Mouse (Mus musculus) MEL (cell line): ENCODE results near the gene Pink1. TPM values are rescaled to one million over a fixed set of nuclear protein-coding genes. Genes with fewer than 3 reads are reported as not detected.

Experiments used
- DNase-seq: peaks from one replicate; pipeline ENCODE4 v3.0.0; 2011; ENCODE audit warnings: low read depth, low spot score
- H3K27ac ChIP-seq: 2 replicates; pipeline ENCODE4 v1.5.1; 2012; ENCODE audit warnings: low read depth, mild to moderate bottlenecking, control low read depth, low read length, moderate library complexity; ENCODE audit not compliant: control insufficient read depth
- H3K27me3 ChIP-seq, 2 experiments: fragments of 150-350 bp in 1 of 2; sonication (generic) in 1 of 2; 2 replicates each; pipeline ENCODE4 v1.6.1; 2012; ENCODE audit warnings: low read length in 2 of 2, mild to moderate bottlenecking in 2 of 2, improper control_type of control experiment in 1 of 2, moderate library complexity in 1 of 2; ENCODE audit not compliant: insufficient read depth in 2 of 2, control insufficient read depth in 1 of 2
- H3K36me3 ChIP-seq, 2 experiments: 2 replicates each; pipeline ENCODE4 v1.6.1; 2012 to 2014; ENCODE audit warnings: low read length in 2 of 2, improper control_type of control experiment in 1 of 2, inconsistent platforms in 1 of 2, mild to moderate bottlenecking in 1 of 2; ENCODE audit not compliant: insufficient read depth in 2 of 2, control insufficient read depth in 1 of 2
- H3K4me1 ChIP-seq, 2 experiments: fragments of 150-350 bp in 1 of 2; sonication (generic) in 1 of 2; 2 replicates each; pipeline ENCODE4 v1.6.1; 2012; ENCODE audit warnings: low read length in 2 of 2, improper control_type of control experiment in 1 of 2, mild to moderate bottlenecking in 1 of 2; ENCODE audit not compliant: insufficient read depth in 2 of 2, control insufficient read depth in 1 of 2
- H3K4me3 ChIP-seq, 2 experiments: fragments of 150-350 bp in 1 of 2; sonication (generic) in 1 of 2; 2 replicates each; pipeline ENCODE4 v1.5.1; 2012; ENCODE audit warnings: low read depth in 2 of 2, low read length in 2 of 2, mild to moderate bottlenecking in 2 of 2, moderate library complexity in 2 of 2, control low read depth in 1 of 2, improper control_type of control experiment in 1 of 2; ENCODE audit not compliant: control insufficient read depth in 1 of 2, insufficient read depth in 1 of 2
- H3K79me2 ChIP-seq: 2 replicates; pipeline ENCODE4 v1.6.1; 2012; ENCODE audit warnings: mild to moderate bottlenecking, low read length, moderate library complexity; ENCODE audit not compliant: control insufficient read depth, poor library complexity, insufficient read depth
- H3K9ac ChIP-seq: 2 replicates; pipeline ENCODE4 v1.6.1; 2012; ENCODE audit warnings: low read depth, mild to moderate bottlenecking, control low read depth, low read length, moderate library complexity; ENCODE audit not compliant: control insufficient read depth, poor library complexity, severe bottlenecking
- H3K9me3 ChIP-seq: fragments of 150-350 bp; sonication (generic); replicated peaks from 2 replicates; pipeline ENCODE4 v1.6.1; 2012; ENCODE audit warnings: mild to moderate bottlenecking, low read length, improper control_type of control experiment, moderate library complexity; ENCODE audit not compliant: insufficient read depth
- CHD1 ChIP-seq: IDR thresholded peaks from 2 replicates; pipeline ENCODE4 v1.6.1; 2012; ENCODE audit warnings: low read depth, mild to moderate bottlenecking, inconsistent platforms, low read length, improper control_type of control experiment
- CHD2 ChIP-seq: IDR thresholded peaks from 2 replicates; pipeline ENCODE4 v1.6.1; 2011; ENCODE audit warnings: low read length, improper control_type of control experiment
- E2F4 ChIP-seq: IDR thresholded peaks from 2 replicates; pipeline ENCODE4 v1.6.1; 2011; ENCODE audit warnings: low read depth, low read length, improper control_type of control experiment, borderline replicate concordance
- EP300 ChIP-seq, 2 experiments: IDR thresholded peaks; 2 replicates each; pipeline ENCODE4 v1.6.1; 2011; ENCODE audit warnings: improper control_type of control experiment in 2 of 2, low read length in 2 of 2, low read depth in 1 of 2, mild to moderate bottlenecking in 1 of 2
- ETS1 ChIP-seq: IDR thresholded peaks from 2 replicates; pipeline ENCODE4 v1.6.1; 2012; ENCODE audit warnings: low read depth, mild to moderate bottlenecking, inconsistent platforms, low read length, improper control_type of control experiment, moderate library complexity
- GATA1 ChIP-seq: IDR thresholded peaks from 2 replicates; pipeline ENCODE4 v1.6.1; 2011; ENCODE audit warnings: low read depth, low read length, improper control_type of control experiment
- MEF2A ChIP-seq: IDR thresholded peaks from 2 replicates; pipeline ENCODE4 v1.6.1; 2014; ENCODE audit warnings: low read depth, mild to moderate bottlenecking, inconsistent platforms, low read length, improper control_type of control experiment; ENCODE audit not compliant: poor library complexity, insufficient replicate concordance, severe bottlenecking; ENCODE audit errors: extremely low read depth
- NELFE ChIP-seq: IDR thresholded peaks from 2 replicates; pipeline ENCODE4 v1.6.1; 2011; ENCODE audit warnings: low read depth, low read length, improper control_type of control experiment
- POLR2AphosphoS2 ChIP-seq: IDR thresholded peaks from 2 replicates; pipeline ENCODE4 v1.6.1; 2011; ENCODE audit warnings: low read length, improper control_type of control experiment
- POLR2AphosphoS5 ChIP-seq: IDR thresholded peaks from 2 replicates; pipeline ENCODE4 v1.6.1; 2012; ENCODE audit warnings: low read depth, borderline replicate concordance, mild to moderate bottlenecking, inconsistent platforms, low read length, moderate library complexity, mixed read lengths
- RAD21 ChIP-seq: IDR thresholded peaks from 2 replicates; pipeline ENCODE4 v1.6.1; 2011; ENCODE audit warnings: mild to moderate bottlenecking, low read depth, low read length, improper control_type of control experiment
- RCOR1 ChIP-seq: IDR thresholded peaks from 2 replicates; pipeline ENCODE4 v1.6.1; 2012; ENCODE audit warnings: low read depth, mild to moderate bottlenecking, inconsistent platforms, low read length, improper control_type of control experiment
- SMC3 ChIP-seq: IDR thresholded peaks from 2 replicates; pipeline ENCODE4 v1.6.1; 2011; ENCODE audit warnings: low read depth, low read length, improper control_type of control experiment
- UBTF ChIP-seq: IDR thresholded peaks from 2 replicates; pipeline ENCODE4 v1.6.1; 2012; ENCODE audit warnings: low read depth, mild to moderate bottlenecking, inconsistent platforms, low read length, improper control_type of control experiment, moderate library complexity, borderline replicate concordance; ENCODE audit not compliant: insufficient read depth
- USF1 ChIP-seq: IDR thresholded peaks from 2 replicates; pipeline ENCODE4 v1.6.1; 2014; ENCODE audit warnings: low read depth, mild to moderate bottlenecking, inconsistent platforms, low read length, improper control_type of control experiment, moderate library complexity
- ZC3H11A ChIP-seq: IDR thresholded peaks from 2 replicates; pipeline ENCODE4 v1.6.1; 2012; ENCODE audit warnings: low read depth, mild to moderate bottlenecking, inconsistent platforms, low read length, improper control_type of control experiment
- polyA plus RNA-seq, 2 experiments: library from polyadenylated mRNA; stranded (reverse) in 1 of 2; unstranded in 1 of 2; fragments of >175 nt in 1 of 2; fragments of >200 nt in 1 of 2; gene quantifications; 2 replicates each; pipeline versions ENCODE4 v1.2.1 to v1.2.4; 2012; ENCODE audit warnings: low replicate concordance in 2 of 2, low read depth in 1 of 2; ENCODE audit not compliant: insufficient read length in 2 of 2, insufficient read depth in 1 of 2, missing spikeins in 1 of 2
- total RNA-seq: library from RNA; depleted of rRNA; stranded (reverse); fragments of 300-350 nt; gene quantifications from 2 replicates; pipeline ENCODE4 v1.2.3, GENCODE M21; 2012

Pink1 gene
- total and polyA plus RNA-seq, 3 experiments, result 21.2 to 22.1 TPM; not detected in 1

DNA sequence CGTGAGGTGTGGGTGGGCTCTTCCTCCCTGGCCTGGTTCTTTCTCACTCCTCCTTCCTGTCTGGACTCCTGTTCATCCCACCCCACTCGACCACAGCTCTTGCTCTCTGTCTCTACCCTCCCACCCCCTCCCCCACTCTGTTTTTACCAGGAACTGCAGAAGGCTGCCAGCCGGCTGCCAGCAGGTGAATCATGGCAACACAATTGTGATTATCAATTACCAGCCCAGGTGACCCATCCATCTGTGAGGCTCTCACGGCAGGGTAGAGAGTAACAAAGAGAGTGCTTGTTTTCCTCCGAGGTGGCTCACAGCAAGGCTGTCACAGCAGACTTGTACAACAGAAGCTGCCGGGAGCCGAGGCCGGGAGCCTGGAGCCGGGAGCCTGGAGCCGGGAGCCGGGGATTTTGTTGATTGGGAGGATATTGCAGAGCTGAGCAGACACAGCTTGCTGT is 35.3 kb upstream of the Pink1 start:
- Histone ChIP-seq H3K4me1 (no peaks in the 10 kb centered on the region), H3K79me2 (no peaks in the 10 kb centered on the region), H3K27me3 (no peaks in the 10 kb centered on the region), H3K27ac (no peak overlapping the region), H3K36me3 (no peaks in the 10 kb centered on the region), H3K9ac (no peak overlapping the region), H3K9me3 (no peaks in the 10 kb centered on the region), H3K4me3 (no peak overlapping the region)
- no peak for TF ChIP-seq CHD1
- TF ChIP-seq ZC3H11A, result no peak
- TF ChIP-seq USF1, result no peak
- no peak for TF ChIP-seq RCOR1
- TF ChIP-seq NELFE, result no peak
- TF ChIP-seq RAD21, result no peak
- no peak for DNase-seq

DNA sequence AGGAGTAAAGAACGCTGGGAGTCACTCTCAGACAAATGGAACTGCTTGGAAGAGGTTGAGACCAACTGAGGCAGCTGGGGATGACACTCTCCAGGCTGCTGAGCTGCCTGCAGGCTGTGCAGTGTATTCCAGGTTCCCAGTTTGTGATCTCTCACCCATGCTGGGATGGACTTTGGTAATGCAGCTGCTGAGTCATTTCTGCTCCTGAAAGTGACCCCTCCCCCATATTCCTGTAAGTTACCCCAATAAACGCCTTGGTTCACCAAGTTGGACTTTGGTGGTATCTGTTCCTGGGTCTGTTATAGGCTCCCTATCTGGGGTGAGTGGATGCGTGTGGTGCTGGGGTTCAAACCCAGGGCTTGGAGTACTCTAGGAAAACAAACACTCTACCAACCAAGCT is 32.1 kb upstream of the Pink1 start:
- Histone ChIP-seq H3K36me3 (peaks cover 0 to 12% of the 10 kb centered on the region in 2 experiments; a peak in 2 of 4 replicates), H3K4me1 (peaks cover 3 to 25% of the 10 kb centered on the region in 2 experiments), H3K79me2 (no peaks in the 10 kb centered on the region), H3K9ac (no peak overlapping the region), H3K27ac (no peak overlapping the region), H3K9me3 (no peaks in the 10 kb centered on the region), H3K4me3 (no peak overlapping the region)
- no peak for DNase-seq
- TF ChIP-seq ETS1, result no peak
- no peak for TF ChIP-seq CHD2
- TF ChIP-seq, all 39 proteins: peak for 0
- no peaks in the 10 kb centered on the region for H3K27me3 ChIP-seq

DNA sequence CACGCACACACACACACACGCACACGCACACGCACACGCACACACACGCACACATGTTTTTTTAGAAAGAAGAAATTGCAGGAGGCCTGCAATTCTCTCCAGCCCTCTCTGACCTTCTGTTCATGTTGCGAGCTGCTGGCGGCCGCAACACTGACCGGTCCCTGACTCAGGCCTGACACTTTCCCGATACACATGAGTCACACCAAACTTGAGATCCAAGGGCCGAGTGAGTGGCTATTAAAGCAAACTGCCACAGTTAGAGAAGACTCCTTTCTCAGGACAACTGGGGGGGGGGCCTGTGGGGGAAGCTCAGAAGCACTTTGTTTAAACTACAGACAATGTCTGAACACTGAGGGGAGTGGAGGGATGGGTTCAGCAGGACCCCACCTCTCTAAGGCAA is 30.4 kb upstream of the Pink1 start:
- TF ChIP-seq MEF2A, result no peak
- no peak for TF ChIP-seq UBTF
- no peak for TF ChIP-seq POLR2AphosphoS5
- TF ChIP-seq ETS1, result no peak
- no peak for TF ChIP-seq EP300 (IDR thresholded peaks at IDR 0.05; ENCODE audit: low read depth in 1 of 2, low read length in 2 of 2)
- no peak for TF ChIP-seq GATA1
- TF ChIP-seq CHD1, result no peak
- TF ChIP-seq NELFE, result no peak
- TF ChIP-seq SMC3, result no peak
- no peak for TF ChIP-seq POLR2AphosphoS2
- no peak for TF ChIP-seq E2F4
- Histone ChIP-seq H3K27ac (no peak overlapping the region), H3K79me2 (no peaks in the 10 kb centered on the region), H3K9me3 (no peaks in the 10 kb centered on the region), H3K9ac (no peak overlapping the region), H3K4me1 (peaks cover 3 to 25% of the 10 kb centered on the region in 2 experiments), H3K4me3 (no peak overlapping the region), H3K27me3 (no peaks in the 10 kb centered on the region), H3K36me3 (peaks cover 0 to 12% of the 10 kb centered on the region in 2 experiments; a peak in 2 of 4 replicates)
- no peak for DNase-seq
